Mouse (Mus musculus): ENCODE results near the gene Zdhhc14. TPM values are rescaled to one million over a fixed set of nuclear protein-coding genes. Genes with fewer than 3 reads are reported as not detected.

Zdhhc14 gene
- polyA plus RNA-seq, 1 experiment: 0.01 TPM

DNA sequence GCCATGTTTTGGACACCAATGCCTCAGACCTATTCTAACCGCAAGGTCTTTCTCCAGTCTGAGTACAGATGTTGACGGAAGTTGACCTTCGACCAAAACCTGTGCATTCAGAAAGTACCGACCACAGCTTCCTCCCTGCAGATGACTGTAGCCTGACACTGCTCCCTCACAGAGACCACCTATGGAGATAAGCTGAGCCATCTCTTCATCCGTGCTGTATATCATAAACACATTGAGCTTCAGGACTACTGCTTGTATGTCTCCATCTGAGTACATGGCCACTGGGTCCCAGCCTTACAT is 310.2 kb downstream of the Zdhhc14 start:
- Histone ChIP-seq H3K36me3 (ENCODE audit: control insufficient read depth, insufficient read depth) (peaks cover 26% of the 10 kb centered on the region), H3K4me3 (ENCODE audit: insufficient read depth, poor library complexity, severe bottlenecking) (no peak overlapping the region), H3ac (ENCODE audit: control insufficient read depth, insufficient read length, low read depth) (no peak overlapping the region), H3K79me2 (ENCODE audit: control insufficient read depth, insufficient read depth) (peaks cover 33% of the 10 kb centered on the region), H3K79me3 (ENCODE audit: low read depth) (peaks cover 14% of the 10 kb centered on the region), H3K27me3 (ENCODE audit: control insufficient read depth, insufficient read depth, insufficient read length) (no peaks in the 10 kb centered on the region)
- TF ChIP-seq USF1 (IDR thresholded peaks at IDR 0.05; ENCODE audit: low read depth): no peak
- no peak for TF ChIP-seq MAX (IDR thresholded peaks at IDR 0.05)
- no peak for TF ChIP-seq MYOD1 (IDR thresholded peaks at IDR 0.05; ENCODE audit: control insufficient read depth, insufficient read length, low read depth)
- no peak for TF ChIP-seq CTCF (IDR thresholded peaks at IDR 0.05; ENCODE audit: control insufficient read depth, insufficient read depth, insufficient read length)
- TF ChIP-seq CEBPB (IDR thresholded peaks at IDR 0.05; ENCODE audit: low read depth): no peak
- TF ChIP-seq MYOG (IDR thresholded peaks at IDR 0.05; ENCODE audit: control insufficient read depth, extremely low read depth, insufficient read length): no peak
- no peak for TF ChIP-seq FOSL1 (IDR thresholded peaks at IDR 0.05; ENCODE audit: insufficient read depth, low read length, poor library complexity, severe bottlenecking)

Other genes with a start within 250 kb of the Zdhhc14 start
- gene Ldhal6b, start 73.8 kb upstream of the Zdhhc14 start, polyA plus RNA-seq (2012; fragmentation: generic; extraction: Trizol): not detected
- gene Tmem242, start 52.3 kb upstream of the Zdhhc14 start, polyA plus RNA-seq (2012; fragmentation: generic; extraction: Trizol): 67.8 TPM

Measured in C2C12 (cell line).